Mouse (Mus musculus): ENCODE results near the gene Grem1. TPM values are rescaled to one million over a fixed set of nuclear protein-coding genes. Genes with fewer than 3 reads are reported as not detected.

Gene Grem1
- total RNA-seq (2022), result not detected

DNA sequence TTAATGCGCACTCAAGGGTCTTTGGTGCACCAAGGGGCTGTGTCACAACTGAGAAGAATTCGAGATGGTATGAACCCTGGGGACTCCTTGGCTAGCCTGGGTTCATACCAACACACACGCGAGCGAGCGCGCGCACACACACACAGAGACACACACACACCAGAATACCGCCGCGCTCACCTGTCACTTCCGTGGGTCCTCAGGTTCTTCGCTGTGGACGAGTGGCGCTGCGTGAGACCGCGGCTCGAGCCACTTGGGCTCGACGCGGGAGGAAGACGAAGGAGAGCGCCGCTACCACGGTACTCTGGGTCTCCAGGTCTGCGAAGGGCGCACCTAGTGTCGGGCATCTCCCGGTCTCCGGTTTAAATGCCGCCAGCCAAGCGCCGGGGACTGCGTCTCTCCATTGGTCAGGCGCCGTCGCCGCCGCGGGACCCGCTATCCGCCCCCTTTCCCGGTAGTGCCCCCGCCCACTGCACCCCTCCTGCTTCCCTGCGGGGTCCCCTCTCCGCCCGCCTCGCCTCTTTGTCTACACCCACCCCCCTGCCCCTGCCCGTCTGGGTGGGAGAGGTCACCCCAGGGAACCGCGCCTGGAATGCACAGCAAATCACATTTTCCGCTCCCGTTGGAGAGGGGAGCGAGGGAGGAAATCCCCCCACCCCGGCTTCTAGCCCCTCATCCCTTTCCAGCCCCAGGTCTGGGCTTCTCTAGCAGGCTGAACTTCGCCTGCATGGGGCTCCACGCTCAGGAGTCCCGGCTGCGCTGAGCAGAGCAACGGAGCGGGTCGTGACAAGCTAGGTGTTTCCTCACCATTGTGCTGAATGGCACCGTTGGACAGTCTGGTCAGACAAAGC, at the start of gene Grem1:
Gene Grem1 (minus strand): TSS at position 336 of the 851 bp plus-strand sequence.
- no peak for DNase-seq (ENCODE audit: low spot score)

DNA sequence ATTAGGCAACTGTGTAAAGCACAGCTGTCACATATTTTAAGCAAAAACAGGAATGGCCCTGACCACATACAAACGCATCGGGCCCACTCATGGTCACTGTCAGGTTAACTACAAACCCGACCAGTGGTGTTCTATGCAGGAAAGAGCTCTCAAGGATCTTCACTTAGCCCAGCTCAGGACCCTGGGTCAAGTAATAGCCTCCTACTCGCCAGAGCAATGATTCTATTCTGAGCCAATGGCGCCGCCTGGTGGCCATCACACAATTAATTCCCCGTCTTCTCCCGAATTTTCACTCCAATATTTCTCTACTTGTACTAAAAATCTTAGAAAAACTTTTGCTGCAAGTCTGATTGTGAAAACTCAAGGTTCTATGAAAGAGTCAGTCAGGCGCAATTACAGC, 49.2 kb upstream of the Grem1 start:
- peak; percentile 38 for DNase-seq (ENCODE audit: low spot score)

DNA sequence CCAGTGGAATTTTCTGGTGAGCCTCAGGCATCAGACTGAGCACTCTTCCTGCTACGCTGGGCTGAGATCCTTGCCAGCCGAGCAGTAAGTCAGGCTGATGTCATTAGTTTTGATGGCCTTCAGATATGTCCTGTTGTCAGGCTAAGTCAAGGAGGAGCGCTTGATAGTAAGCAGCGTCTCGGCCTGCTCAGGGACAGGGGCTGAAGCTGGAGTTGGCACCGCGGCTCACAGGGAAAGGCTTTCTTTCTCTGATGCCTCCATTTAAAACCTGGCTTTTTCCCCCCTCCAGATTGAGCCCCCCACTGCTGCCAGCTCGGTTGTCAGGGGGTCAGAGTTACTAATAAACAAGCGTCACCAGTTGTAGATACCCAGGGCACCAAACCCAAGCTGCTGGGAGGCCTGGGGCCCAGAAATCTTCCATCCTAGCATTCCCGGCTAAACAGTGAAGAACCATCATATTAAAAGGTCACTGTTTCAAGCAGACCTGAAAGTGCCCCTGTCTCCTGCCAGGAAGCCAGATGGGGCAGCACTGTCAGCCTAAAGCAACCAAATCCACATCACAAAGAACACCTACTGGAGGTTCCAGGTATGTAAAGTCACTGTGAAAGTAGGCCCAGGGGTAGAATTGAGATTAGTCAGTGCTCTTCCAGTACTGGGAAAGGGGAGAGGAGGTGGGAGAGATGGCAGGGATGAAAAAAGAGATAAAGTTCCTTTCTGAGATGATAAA, 48.6 kb upstream of the Grem1 start:
- no peak for DNase-seq (ENCODE audit: low spot score)

DNA sequence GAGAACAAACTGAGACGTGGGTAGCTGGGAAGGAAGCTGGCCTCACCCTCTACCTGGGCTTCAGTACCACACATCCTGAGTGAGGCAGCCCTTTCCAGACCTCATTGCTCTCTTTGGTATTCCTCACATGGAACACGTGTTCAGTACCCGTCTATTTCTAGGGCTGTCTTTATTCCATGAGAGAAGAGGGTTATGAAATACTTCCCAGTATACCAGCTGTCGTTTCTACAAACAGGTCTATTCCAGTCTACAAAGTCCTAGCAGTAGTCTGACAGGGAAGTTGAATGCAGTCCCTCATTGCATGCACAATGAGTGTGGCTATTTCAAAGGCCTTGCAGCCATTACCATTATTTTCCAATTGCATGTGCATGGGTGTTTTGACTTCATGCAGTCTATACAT, 47.3 kb upstream of the Grem1 start:
- DNase-seq (ENCODE audit: low spot score), result no peak

DNA sequence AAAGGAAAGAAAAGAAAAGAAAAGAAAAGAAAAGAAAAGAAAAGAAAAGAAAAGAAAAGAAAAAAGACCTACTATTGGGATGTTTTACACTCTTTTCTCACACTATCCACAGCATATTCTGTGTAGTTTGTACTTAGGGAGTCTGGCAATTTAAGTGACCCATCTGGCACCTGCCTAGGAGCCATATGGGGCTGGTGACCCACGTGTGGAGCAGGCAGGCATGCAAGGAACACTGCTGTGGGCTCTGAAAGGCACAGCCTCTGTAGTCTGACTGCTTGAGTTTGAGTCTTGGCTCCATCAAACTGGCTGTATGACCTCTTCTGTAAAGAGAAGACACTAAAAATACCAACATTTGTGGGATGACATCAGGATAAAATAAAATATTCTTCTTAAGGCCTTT, 45.3 kb upstream of the Grem1 start:
- no peak for DNase-seq (ENCODE audit: low spot score)

DNA sequence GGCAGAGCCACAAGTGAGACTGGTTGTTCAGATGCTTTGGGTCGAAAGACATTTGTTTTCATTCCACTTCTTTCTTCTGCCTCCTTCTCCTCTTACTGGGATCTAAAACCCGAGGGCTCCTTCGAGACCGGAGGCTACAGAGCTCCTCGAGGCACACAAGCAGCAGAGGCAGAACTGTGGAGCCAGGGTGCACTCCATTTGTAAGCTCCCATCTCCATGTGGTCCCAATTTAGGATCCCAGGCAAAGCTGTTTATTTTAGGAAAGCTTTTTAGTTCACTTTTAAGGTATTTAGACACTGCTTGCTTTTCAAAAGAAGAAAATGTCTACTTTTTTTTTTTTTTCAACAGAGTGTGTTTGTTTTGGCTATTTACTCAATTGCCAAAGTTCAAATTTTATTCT, 42.4 kb upstream of the Grem1 start:
- DNase-seq (ENCODE audit: low spot score), result no peak

DNA sequence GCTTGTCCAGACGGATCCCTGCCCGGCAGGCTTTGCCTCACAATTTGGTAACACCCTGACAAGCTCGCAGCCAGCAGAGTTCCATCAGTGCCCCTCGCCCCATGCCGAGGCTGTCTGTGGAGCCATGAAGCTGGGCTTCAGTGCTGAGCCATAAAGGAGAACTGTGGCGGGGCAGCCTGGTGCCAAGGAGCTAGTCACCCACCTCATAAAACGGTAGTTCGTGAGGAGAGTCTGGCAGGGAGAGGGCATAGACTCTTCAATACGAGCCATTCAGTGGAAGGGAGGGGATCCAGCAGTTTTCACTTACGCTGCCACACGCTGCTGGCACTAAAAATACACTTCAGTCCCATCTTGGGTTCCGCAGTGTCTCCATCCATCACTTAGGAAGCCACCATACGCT, 40.2 kb upstream of the Grem1 start:
- DNase-seq (ENCODE audit: low spot score), result no peak

DNA sequence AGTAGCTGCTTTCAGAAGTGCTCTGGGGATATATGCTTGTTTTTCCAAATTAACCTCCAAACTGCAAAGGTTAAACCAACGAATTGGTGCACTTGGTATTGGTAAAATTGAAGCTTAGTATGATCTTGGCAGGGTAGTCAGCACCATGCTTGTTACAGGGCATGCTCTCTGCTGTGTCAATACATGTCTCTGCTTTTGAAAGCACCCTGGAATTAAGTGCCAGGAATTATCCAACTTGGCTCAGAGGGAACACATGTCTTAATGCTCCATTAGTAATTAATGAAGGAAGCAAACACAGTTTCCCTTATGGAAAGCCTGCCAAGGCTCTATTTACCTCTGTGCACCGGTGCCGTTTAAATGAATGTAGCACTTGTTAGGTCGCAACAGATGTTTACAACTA, 36.7 kb upstream of the Grem1 start:
- DNase-seq (ENCODE audit: low spot score), result no peak

DNA sequence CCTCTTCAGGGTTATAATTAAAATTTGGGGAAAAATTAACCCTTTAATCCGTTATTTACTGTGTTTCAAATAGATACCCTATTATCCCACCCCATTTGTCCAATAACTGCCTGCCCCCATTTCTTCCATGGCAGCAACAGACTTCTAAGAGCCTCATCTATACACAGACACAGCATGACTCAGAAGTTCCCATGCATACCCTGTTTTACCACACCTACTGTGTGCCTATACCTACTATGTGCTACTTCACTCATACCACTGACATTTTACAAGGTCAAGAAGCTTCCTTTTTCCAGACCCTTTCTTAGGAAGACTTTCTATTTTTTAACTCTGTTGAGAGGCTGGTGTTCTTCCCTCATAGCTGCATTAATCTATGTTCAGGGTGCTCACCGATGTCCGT, 35.1 kb upstream of the Grem1 start:
- no peak for DNase-seq (ENCODE audit: low spot score)

DNA sequence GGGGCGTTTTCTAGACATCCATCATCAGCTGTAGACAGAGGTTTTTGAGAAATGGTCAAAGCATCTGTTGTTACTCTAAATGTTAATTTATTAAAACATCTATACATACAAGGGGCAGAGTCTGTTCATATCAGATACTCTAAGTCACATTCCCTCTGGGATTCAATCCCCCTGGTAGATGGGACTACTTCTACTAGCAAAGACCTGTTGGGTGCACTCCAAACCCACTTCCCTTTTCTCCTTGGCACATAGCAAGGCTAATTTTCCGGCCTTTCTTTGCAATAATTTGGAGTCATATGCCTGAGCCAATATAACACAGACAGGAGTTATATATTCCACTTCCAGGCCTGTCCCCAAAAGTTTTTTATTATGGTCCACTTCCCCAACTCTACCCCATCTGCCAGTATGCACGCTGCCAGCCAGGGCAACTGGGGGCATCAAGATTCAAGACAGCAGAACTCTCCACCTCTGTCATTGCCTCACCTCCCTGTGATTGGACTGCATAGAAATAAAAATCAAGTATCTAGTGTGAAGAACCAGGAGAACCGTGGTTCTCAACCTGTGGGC, 30.5 kb upstream of the Grem1 start:
- no peak for DNase-seq (ENCODE audit: low spot score)

DNA sequence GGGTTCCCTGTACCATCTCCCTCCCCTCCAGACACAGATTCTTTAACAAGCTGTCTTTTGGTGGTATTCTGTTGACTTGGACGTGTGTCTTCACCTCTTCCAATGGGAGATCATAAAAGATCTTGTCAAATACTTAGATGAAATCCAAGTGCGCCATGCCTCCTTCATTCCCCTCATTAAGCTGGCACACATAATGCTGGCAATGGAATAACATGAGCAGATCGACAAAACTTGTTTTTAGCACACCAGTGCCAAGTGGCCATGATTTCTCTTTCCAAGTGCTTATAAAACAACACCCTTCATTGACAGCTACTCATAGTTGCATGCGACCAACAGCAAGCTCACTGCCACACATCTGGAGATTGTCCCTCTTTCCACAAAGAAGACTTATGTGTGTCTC, 29.4 kb upstream of the Grem1 start:
- no peak for DNase-seq (ENCODE audit: low spot score)

DNA sequence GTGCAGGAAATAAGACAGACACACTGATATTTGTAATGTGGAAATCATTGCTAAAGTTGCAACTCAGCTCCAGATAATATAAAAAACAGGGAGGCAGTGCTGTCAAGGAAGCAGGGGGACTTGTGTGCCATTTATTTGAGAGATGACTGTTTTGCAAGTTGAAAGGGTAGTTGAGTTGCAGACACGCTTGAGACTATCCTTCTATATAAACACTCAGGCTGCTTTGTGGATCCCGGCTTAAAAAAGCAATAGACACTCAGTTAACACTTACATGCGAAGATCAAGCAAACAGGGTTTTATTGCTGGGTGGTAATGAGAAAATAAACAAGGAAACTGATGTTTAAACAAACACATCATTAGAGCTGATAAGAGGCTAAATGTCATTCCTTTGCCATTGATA, 26.4 kb upstream of the Grem1 start:
- DNase-seq (ENCODE audit: low spot score), result no peak

DNA sequence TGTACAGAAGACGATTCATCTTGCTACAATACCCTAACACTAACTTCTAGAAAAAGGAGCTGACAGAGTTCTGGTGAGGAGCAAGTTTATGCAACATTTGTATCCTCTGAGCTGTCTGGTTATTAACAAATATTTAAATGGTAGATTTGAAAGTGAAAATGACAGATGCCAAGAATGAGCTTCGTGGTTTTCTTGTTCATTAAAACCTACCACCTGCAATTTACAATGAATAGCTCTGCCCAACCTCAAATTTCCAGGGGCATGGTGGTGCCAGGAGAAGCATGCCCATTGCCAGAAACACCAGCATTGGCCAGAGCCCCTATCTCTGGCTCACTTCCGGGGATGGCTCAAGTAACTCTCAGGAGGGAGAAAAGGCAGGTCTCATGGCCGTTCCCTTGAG, 23.1 kb upstream of the Grem1 start:
- DNase-seq (ENCODE audit: low spot score), result no peak

DNA sequence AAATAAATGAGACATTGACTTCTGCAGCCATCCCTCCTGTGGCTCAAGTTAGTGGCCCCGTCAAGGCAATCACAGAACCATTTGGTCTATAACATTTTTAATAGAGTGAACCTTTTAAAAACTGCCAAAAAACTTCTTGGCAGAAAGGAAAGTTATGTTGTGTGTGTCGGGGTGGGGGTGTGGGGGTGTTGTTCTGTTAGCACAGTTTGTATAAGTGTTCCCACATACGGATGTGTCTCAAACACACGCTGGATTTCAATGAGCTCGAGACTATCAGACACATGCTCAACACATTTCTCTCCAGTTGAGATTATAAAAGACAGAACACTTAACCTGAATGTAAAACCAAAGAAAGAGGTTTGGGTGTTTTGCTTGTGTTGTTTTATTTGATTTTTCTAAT, 22.7 kb upstream of the Grem1 start:
- no peak for DNase-seq (ENCODE audit: low spot score)

DNA sequence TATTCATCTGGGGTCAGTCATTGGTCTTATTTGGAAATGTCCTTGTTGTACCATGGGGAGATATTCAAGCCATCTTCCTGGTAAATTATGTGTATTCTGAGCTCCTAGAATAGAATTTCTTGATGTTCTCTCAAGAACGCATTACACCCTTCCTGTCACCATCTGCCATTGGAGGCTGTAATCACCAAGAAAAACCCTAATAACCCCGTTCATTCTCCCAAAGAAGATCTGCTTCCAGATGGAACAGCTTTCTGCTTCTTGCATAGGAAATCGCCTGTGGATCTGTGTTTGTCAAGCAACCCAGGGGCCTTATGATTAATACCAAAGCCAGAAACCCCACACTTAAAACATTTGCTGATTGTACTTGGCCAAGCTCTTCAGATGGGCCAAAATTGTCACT, 20.9 kb upstream of the Grem1 start:
- DNase-seq (ENCODE audit: low spot score), result no peak

DNA sequence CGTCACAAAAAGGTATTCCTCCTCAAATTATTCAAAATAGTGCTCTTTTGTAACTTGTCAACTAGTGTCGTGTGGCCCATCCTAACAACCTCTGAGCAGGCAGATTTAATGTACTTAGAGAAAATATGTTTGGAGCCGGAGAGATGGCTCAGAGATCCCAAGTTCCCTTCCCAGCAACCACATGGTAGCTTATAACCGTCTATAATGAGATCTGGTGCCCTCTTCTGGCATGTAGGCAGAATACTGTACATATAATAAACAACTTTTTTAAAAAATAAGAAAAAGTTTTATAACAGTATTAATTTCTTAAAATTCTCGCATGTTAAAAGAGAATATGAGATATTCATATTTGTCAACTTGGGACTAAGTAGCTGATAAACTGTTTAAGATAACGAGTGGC, 19.6 kb upstream of the Grem1 start:
- no peak for DNase-seq (ENCODE audit: low spot score)

DNA sequence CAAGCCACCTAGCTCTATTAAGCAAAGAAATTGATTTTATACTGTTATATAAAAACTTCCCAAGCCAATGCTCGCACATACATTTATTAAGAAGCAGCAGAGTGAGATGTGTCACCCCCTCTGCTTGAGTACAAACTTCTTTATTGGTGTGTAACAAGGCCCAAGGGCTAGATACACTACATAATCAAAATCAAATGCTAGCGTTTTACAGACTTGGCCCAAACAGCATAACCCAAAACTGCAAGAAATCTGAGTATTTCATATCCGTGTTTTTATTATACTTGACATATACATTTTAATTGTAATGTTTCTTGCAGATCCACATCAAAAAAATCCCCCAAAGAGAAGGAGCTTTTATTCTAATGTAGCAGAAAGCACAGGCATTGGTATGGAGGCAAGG, 17.9 kb upstream of the Grem1 start:
- no peak for DNase-seq (ENCODE audit: low spot score)

DNA sequence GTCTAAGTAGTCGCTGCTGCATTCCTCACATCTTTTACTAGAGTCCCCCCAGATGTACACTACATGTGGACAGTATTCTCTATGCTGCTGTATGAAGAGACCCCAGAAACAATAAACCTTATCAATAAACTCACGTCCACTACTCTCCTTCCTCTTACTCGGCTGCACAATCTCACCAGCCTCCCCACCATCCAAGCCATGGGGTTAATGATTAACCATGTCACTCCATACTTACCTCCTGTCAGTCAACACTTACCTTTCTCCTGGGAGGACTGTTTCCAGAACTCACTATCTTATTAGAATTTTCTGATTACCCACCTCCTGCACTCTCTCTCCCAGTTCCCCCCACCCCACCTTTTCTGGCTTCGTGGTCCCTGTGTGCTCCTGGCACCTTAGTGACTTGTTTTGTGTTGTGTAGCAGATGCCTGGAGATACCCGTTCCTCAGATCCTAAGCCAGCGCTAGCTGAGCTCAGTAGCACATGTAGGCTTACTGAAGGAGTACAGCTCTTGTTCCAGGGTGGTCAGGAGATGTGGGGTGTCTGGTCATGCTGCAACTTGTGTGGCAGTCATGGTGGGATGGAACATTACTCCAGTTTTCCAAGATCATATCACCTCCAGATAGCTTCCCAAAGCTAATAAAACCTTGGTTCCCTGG, 15.8 kb upstream of the Grem1 start:
- DNase-seq (ENCODE audit: low spot score), result no peak

DNA sequence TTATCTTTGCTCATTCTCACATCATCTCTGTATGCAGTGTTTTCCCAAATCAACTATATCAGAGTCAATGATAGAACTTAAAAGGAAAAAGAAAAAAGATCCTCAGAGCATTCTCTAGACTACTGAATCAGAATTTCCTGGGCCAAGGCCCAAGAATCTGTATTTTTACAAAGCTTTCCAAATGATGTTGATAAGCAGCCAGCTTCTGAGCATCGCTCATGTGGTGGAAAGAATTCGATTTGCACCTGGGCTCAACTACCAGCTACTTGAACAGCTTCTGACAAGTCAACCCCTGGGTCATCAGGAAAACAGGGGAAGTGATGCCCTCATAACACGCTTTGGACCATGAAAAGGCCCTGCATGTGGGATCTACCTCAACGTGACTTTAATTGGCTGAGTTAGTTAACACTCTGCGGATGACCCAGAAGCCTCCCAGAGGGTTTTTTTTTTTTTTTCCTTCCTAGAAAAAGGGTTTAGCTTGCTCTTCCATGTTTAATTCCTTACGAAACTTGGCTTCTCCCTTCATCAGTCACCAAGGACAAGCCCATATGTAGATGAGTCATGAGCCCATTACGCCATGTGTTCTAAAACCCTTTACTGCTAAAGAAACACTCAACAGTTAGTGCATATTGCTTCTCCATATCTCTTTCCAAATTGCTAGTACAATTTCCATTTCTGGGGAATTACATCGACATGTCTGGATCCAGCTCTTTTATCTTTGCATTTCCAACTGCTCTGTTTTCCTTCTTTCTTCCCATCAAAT, 10.3 kb upstream of the Grem1 start:
- no peak for DNase-seq (ENCODE audit: low spot score)

DNA sequence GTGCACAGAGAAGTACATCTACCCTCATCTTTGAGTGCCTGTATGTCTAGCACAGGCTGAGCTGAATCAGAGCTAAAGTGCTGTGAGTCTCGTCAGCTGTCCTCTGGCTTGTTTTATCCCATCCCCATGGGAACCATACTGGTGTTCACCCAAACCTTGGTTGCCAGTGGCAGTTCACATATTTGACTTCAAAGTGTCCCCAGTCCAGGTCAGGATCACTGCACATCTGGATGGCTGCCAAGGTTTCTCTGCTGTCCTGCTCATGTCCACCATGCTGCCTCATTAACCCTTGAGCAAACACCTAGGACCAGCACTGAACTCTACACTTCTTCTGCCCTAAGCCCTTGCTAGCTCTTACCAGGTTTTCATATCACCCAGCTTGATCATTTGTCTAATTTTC, 7.4 kb upstream of the Grem1 start:
- no peak for DNase-seq (ENCODE audit: low spot score)

DNA sequence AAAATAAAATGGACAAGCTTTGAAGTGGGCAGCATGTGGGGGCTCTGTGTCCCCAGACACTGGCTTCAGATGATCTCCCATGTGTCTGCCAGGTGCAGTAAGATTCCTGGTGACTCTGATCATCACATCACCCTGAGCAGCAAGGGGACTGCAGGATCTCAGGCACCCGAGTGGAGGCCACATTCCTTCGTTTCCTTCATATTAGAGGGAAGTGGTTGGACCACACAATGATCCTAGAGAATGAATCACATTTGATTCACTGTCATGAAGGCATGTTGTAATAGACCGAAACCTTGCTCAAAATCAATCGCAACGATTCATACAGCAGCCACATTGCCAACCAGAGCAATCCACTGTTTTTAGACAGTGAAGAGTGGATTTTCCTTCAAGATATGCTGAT, 6.5 kb upstream of the Grem1 start:
- no peak for DNase-seq (ENCODE audit: low spot score)

Data from heart, adult 8-10 months (tissue).